ENCODE assay signal across 12 mouse cellular contexts in genomic region chr11:72502236-72502635, GRCm38 (mm10). TPM values are rescaled to one million over a fixed set of nuclear protein-coding genes. Genes with fewer than 3 reads are reported as not detected.
DNase-seq lines count a peak whose midpoint lies in the region; ATAC-seq and TF ChIP-seq lines count a peak whose summit lies in the region.
"Had no signal": no experiment of that assay in that cellular context is flagged by ENCODE, and none has a peak within 500 bp of the region (broad histone marks: within the 10 kb centered on the region; RNA-seq: fewer than 3 reads in every experiment).

No protein-coding gene starts in this region.

- intact Hi-C loops in left cerebral cortex, adult 2 months (cut with DNase I): no loop called here
- intact Hi-C loops in left cerebral cortex, postnatal 4 days (cut with DNase I): no loop called here

- H3K9me3 ChIP-seq in embryonic facial prominence, embryonic 13.5 days: no peaks in the 10 kb centered on the region
- H3K9me3 ChIP-seq in embryonic facial prominence, embryonic 10.5 days: no peaks in the 10 kb centered on the region
- H3K9me3 ChIP-seq in hindbrain, embryonic 15.5 days: no peaks in the 10 kb centered on the region
- H3K9me3 ChIP-seq: lung, embryonic 15.5 days had no signal

- no peak for TF ChIP-seq CTCF in left cerebral cortex, adult 2 months (IDR thresholded peaks at IDR 0.05)

- peak overlapping the region; percentile 64; the same call in 1 of the 2 replicates for H3K27ac ChIP-seq in embryonic facial prominence, embryonic 13.5 days
- H3K27ac ChIP-seq in embryonic facial prominence, embryonic 10.5 days (replicated peaks): no peak overlapping the region
- peak overlapping the region; percentile 78 for H3K27ac ChIP-seq in left cerebral cortex, adult 2 months
- no peak overlapping the region for H3K27ac ChIP-seq in hindbrain, embryonic 15.5 days (replicated peaks)
- H3K27ac ChIP-seq: lung, embryonic 15.5 days had no signal

- WGBS in embryonic facial prominence, embryonic 13.5 days: 14% methylated on average over 8 of the region's 8 CpGs
- 18% methylated on average over 8 of the region's 8 CpGs for WGBS in embryonic facial prominence, embryonic 10.5 days
- 14% methylated on average over 8 of the region's 8 CpGs for WGBS in hindbrain, embryonic 15.5 days

- no peak overlapping the region for H3K4me2 ChIP-seq in embryonic facial prominence, embryonic 13.5 days
- H3K4me2 ChIP-seq in hindbrain, embryonic 15.5 days: no peak overlapping the region
- H3K4me2 ChIP-seq: heart, embryonic 11.5 days; lung, embryonic 15.5 days had no signal

- no peak for DNase-seq in embryonic facial prominence, embryonic 10.5 days (ENCODE audit: low spot score)
- peak; percentile 37 to 45 for DNase-seq in left cerebral cortex, adult 2 months (ENCODE audit: extremely low spot score in 1 of 2, low spot score in 2 of 2)
- no peak for DNase-seq in left cerebral cortex, postnatal 4 days
- peak; percentile 36 to 51 for DNase-seq in right cerebral cortex, adult 2 months (ENCODE audit: low spot score in 2 of 2)
- DNase-seq in thymus, postnatal 36 days: no peak
- no peak for DNase-seq in cerebellum, adult 18-20 months
- DNase-seq: adrenal gland, postnatal 36 days had no signal

- 0 out of 2 replicates have a peak, but pooled peaks cover 3% of the 10 kb centered on the region for H3K27me3 ChIP-seq in embryonic facial prominence, embryonic 13.5 days
- peaks cover 20% of the 10 kb centered on the region for H3K27me3 ChIP-seq in embryonic facial prominence, embryonic 10.5 days (replicated peaks; ENCODE audit: low read depth, poor library complexity, severe bottlenecking)
- no peaks in the 10 kb centered on the region for H3K27me3 ChIP-seq in hindbrain, embryonic 15.5 days
- H3K27me3 ChIP-seq: lung, embryonic 15.5 days had no signal

- H3K4me1 ChIP-seq in embryonic facial prominence, embryonic 13.5 days: peaks cover 31% of the 10 kb centered on the region
- peaks cover 32% of the 10 kb centered on the region for H3K4me1 ChIP-seq in embryonic facial prominence, embryonic 10.5 days
- peaks cover 30% of the 10 kb centered on the region for H3K4me1 ChIP-seq in hindbrain, embryonic 15.5 days (replicated peaks)

- H3K36me3 ChIP-seq in embryonic facial prominence, embryonic 13.5 days: no peaks in the 10 kb centered on the region
- H3K36me3 ChIP-seq in embryonic facial prominence, embryonic 10.5 days (replicated peaks): no peaks in the 10 kb centered on the region
- no peaks in the 10 kb centered on the region for H3K36me3 ChIP-seq in hindbrain, embryonic 15.5 days
- H3K36me3 ChIP-seq: lung, embryonic 15.5 days had no signal

- no peak for ATAC-seq in embryonic facial prominence, embryonic 13.5 days (ENCODE audit: insufficient number of reproducible peaks, insufficient read depth, low FRiP score, low TSS enrichment, low read depth)
- peak; percentile 27; the same call in 1 of the 2 replicates for ATAC-seq in hindbrain, embryonic 15.5 days (ENCODE audit: low FRiP score, low read depth)
- ATAC-seq: inflammation-experienced regulatory T-cells, adult 6 months had no signal

- H3K9ac ChIP-seq in embryonic facial prominence, embryonic 13.5 days: no peak overlapping the region
- no peak overlapping the region for H3K9ac ChIP-seq in hindbrain, embryonic 15.5 days
- H3K9ac ChIP-seq: lung, embryonic 15.5 days had no signal

- H3K4me3 ChIP-seq in embryonic facial prominence, embryonic 13.5 days: no peak overlapping the region
- H3K4me3 ChIP-seq in embryonic facial prominence, embryonic 10.5 days: no peak overlapping the region
- no peak overlapping the region for H3K4me3 ChIP-seq in left cerebral cortex, adult 2 months
- no peak overlapping the region for H3K4me3 ChIP-seq in hindbrain, embryonic 15.5 days
- H3K4me3 ChIP-seq: lung, embryonic 15.5 days had no signal

RNA-seq across cellular contexts. Expression of gene Spns2, which starts 12.5 kb away (rescaled TPM):
- polyA plus RNA-seq in embryonic facial prominence, embryonic 13.5 days (2015; fragmentation: Nextera tagmentation; extraction: Ambion mirVana): 2.7 and 3.0 TPM in 2 replicates
- polyA plus RNA-seq in embryonic facial prominence, embryonic 10.5 days (2016; fragmentation: Nextera tagmentation; extraction: Ambion mirVana): 3.3 TPM in 2 replicates
- 10 to 100 TPM; 68.2 to 70.6 TPM for total RNA-seq in left cerebral cortex, adult 2 months (2021)
- 10 to 100 TPM; 36.5 to 37.0 TPM for total RNA-seq in left cerebral cortex, postnatal 4 days (2021)
- polyA plus RNA-seq in hindbrain, embryonic 15.5 days (2015; fragmentation: Nextera tagmentation; extraction: Ambion mirVana): 9.7 and 11.4 TPM in 2 replicates
- polyA plus RNA-seq: inflammation-experienced regulatory T-cells, adult 6 months had no signal

RNA-seq across cellular contexts. Expression of gene Spns3, which starts 48.1 kb away (rescaled TPM):
- polyA plus RNA-seq in embryonic facial prominence, embryonic 13.5 days (2015; fragmentation: Nextera tagmentation; extraction: Ambion mirVana): 0.27 and 0.37 TPM in 2 replicates
- 0.04 and 0.14 TPM in 2 replicates for polyA plus RNA-seq in embryonic facial prominence, embryonic 10.5 days (2016; fragmentation: Nextera tagmentation; extraction: Ambion mirVana)
- under 1 TPM; 0.38 to 0.47 TPM for total RNA-seq in left cerebral cortex, adult 2 months (2021)
- under 1 TPM; 0.18 to 0.26 TPM for total RNA-seq in left cerebral cortex, postnatal 4 days (2021)
- polyA plus RNA-seq in hindbrain, embryonic 15.5 days (2015; fragmentation: Nextera tagmentation; extraction: Ambion mirVana): 0.08 and 0.18 TPM in 2 replicates

Comparison
In these comparisons a context has a peak if more than half of its experiments do, and no peak if none do; other contexts are left out.
1. H3K27ac ChIP-seq: peak in embryonic facial prominence, embryonic 13.5 days (single experiment) and left cerebral cortex, adult 2 months (single experiment); none in embryonic facial prominence, embryonic 10.5 days (single experiment) and hindbrain, embryonic 15.5 days (single experiment).
2. DNase-seq: peak in left cerebral cortex, adult 2 months (2 of 2) and right cerebral cortex, adult 2 months (2 of 2); none in embryonic facial prominence, embryonic 10.5 days (single experiment), left cerebral cortex, postnatal 4 days (single experiment), thymus, postnatal 36 days (0 of 2) and cerebellum, adult 18-20 months (0 of 2).